Mouse (Mus musculus) liver, adult 2 months (tissue): Measurements from ENCODE around the gene Palm. TPM values are rescaled to one million over a fixed set of nuclear protein-coding genes. Genes with fewer than 3 reads are reported as not detected.

Source experiments
- DNase-seq: peaks from one replicate; pipeline ENCODE4 v3.0.0-alpha.2; 2011; ENCODE audit warnings: low read depth, low spot score; ENCODE audit errors: extremely low read depth
- H3K27ac ChIP-seq: fragments of 200-500 bp; replicated peaks from 2 replicates; pipeline ENCODE4 v1.5.1; 2012; ENCODE audit warnings: low read depth, mild to moderate bottlenecking, control low read depth, inconsistent platforms, low read length; ENCODE audit not compliant: insufficient read depth
- H3K27me3 ChIP-seq: fragments of 200-500 bp; 2 replicates; pipeline ENCODE4 v1.6.1; 2012; ENCODE audit warnings: mild to moderate bottlenecking, moderate library complexity, low read length, inconsistent platforms; ENCODE audit not compliant: control insufficient read depth, insufficient read depth
- H3K36me3 ChIP-seq: fragments of 200-500 bp; 2 replicates; pipeline ENCODE4 v1.6.1; 2012; ENCODE audit warnings: low read length, inconsistent platforms; ENCODE audit not compliant: control insufficient read depth, insufficient read depth
- H3K4me1 ChIP-seq: fragments of 200-500 bp; 2 replicates; pipeline ENCODE4 v1.6.1; 2011; ENCODE audit warnings: low read length; ENCODE audit not compliant: control insufficient read depth, insufficient read depth
- H3K4me3 ChIP-seq: fragments of 200-500 bp; 2 replicates; pipeline ENCODE4 v1.5.1; 2011; ENCODE audit warnings: low read depth, mild to moderate bottlenecking, control low read depth, low read length, moderate library complexity; ENCODE audit not compliant: insufficient read depth
- H3K79me2 ChIP-seq: fragments of 200-500 bp; 2 replicates; pipeline ENCODE4 v1.6.1; 2012; ENCODE audit warnings: inconsistent platforms, mild to moderate bottlenecking, low read length, moderate library complexity; ENCODE audit not compliant: control insufficient read depth, insufficient read depth
- H3K9ac ChIP-seq: fragments of 200-500 bp; 2 replicates; pipeline ENCODE4 v1.6.1; 2012; ENCODE audit warnings: low read depth, mild to moderate bottlenecking, control low read depth, inconsistent platforms, low read length
- CTCF ChIP-seq: fragments of 200-500 bp; IDR thresholded peaks from 2 replicates; pipeline ENCODE4 v1.5.1; 2011; ENCODE audit warnings: low read depth, low read length, control low read depth
- POLR2A ChIP-seq: fragments of 200-500 bp; IDR thresholded peaks from 2 replicates; pipeline ENCODE4 v1.6.1; 2011; ENCODE audit warnings: low read length, control low read depth; ENCODE audit not compliant: insufficient read depth; ENCODE audit errors: extremely low read depth
- WGBS: fragments of 180-500 bp; shearing (Covaris S2); methylation state at CpG from one replicate; pipeline ENCODE4 v1.1.7; 2018; 5-methylcytosine and 5-hydroxymethylcytosine counted together
- polyA plus RNA-seq: library from polyadenylated mRNA; depleted of rRNA; stranded (reverse); fragments of >200 nt; gene quantifications from 2 replicates; pipeline ENCODE4 v1.2.3, GENCODE M21; 2012
- total RNA-seq: library from RNA; depleted of rRNA; stranded (reverse); fragments of >200 nt; gene quantifications from 2 replicates; pipeline ENCODE4 v1.2.3, GENCODE M21; 2014

The Palm gene
- total and polyA plus RNA-seq, 2 experiments = 0.92 to 1.9 TPM

DNA sequence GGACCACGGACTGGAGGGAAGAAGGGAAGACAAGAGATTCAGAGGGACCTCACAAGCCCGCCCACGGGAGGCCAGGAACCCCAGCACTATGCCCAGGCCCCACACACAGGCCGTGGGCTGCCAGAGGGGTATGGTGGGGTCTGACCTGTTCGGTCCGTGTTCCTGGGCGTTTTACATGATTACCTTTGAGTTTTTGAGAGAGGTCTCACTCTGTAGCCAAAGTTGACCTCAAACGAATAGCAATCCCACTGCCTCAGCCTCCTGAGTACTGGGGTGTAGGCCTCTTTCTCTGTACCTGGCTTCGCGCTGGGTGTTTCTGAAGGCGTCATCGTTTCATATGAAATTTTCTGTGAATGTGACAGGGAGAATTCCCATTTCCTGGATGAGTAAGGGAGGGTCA lies 28.4 kb downstream of the Palm start:
- TF ChIP-seq POLR2A = no peak
- no peak overlapping the region for H3K9ac ChIP-seq
- no peak overlapping the region for H3K27ac ChIP-seq
- H3K4me3 ChIP-seq = no peak overlapping the region
- H3K79me2 ChIP-seq = no peaks in the 10 kb centered on the region
- 94% methylated on average over 12 of the region's 12 CpGs for WGBS
- 0 out of 2 replicates have a peak, but pooled peaks cover 2% of the 10 kb centered on the region for H3K4me1 ChIP-seq
- H3K27me3 ChIP-seq = no peaks in the 10 kb centered on the region
- no peak for DNase-seq
- no peaks in the 10 kb centered on the region for H3K36me3 ChIP-seq

DNA sequence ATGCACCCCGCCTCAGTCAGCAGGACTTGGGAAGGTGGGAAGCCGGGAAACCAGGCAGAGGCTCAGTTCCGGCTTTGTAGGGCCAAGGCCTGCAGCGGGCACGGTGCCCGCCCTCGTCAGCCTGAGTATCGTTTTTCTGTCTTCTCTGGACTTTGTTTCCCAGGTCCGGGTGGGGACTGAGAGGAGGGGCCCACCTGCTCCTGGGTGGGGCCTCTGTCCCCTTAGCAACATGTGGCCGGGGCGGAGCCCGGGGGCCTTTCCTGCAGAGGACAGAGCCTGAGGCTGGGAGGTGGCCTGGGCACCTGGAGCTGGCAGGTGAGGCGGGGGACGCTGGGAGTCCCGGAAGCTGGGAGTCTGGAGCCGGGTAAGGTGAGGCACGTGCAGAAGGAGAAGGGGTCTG lies 29.0 kb downstream of the Palm start:
- H3K27me3 ChIP-seq = no peaks in the 10 kb centered on the region
- H3K9ac ChIP-seq = no peak overlapping the region
- DNase-seq = no peak
- no peaks in the 10 kb centered on the region for H3K79me2 ChIP-seq
- no peaks in the 10 kb centered on the region for H3K36me3 ChIP-seq
- TF ChIP-seq CTCF = no peak
- TF ChIP-seq POLR2A = no peak
- no peak overlapping the region for H3K27ac ChIP-seq
- 43% methylated on average over 17 of the region's 17 CpGs for WGBS
- H3K4me1 ChIP-seq = 0 out of 2 replicates have a peak, but pooled peaks cover 2% of the 10 kb centered on the region
- H3K4me3 ChIP-seq = no peak overlapping the region

DNA sequence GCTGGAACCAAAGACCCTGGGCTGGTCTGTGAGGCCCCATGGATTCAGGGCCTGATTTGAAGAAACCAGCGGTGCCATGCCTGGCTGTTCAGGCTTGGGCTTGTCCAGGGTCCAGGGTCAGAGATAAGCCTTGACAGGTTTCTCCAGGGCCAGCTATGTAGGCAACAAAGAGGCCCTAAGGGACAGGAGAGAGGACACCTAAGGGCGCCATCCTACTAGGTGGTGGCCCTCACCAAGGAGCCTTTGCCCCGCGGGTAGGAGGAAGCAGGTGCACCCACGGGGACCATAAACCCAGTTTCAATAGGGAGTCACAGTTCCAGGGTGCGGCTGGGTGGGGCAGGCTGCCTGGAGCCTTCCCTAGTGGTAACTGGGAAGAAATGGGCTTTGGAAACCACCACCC lies 29.6 kb downstream of the Palm start:
- no peak overlapping the region for H3K27ac ChIP-seq

DNA sequence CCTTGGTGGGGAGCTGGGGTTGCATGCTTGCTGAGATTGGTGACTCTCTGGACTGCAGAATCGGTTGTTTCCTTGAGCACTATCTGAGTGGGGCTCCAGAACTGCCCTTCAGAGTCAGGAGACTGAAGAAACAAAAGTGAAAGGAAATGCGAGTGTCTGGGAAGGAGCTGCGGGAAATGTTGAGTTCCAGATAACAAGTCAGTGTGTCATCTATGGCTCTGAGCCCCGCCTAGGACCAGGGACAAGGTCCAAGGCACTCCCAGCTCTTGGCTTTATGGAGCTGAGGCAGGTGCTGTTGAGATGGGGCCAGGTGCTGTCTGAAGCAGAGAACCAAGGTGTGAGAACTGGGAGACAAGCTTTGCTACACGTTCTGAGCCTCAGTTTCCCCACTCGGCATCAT lies 31.0 kb downstream of the Palm start:
- peak overlapping the region; percentile 38 for H3K27ac ChIP-seq
- 61% methylated on average over 6 of the region's 6 CpGs for WGBS

More for the DNA sequence above, 29.6 kb downstream of the Palm start:
- TF ChIP-seq CTCF (no peak), POLR2A (no peak)
- H3K79me2 ChIP-seq = no peaks in the 10 kb centered on the region
- no peaks in the 10 kb centered on the region for H3K36me3 ChIP-seq
- DNase-seq = no peak
- no peak overlapping the region for H3K4me3 ChIP-seq
- WGBS = 77% methylated on average over 6 of the region's 6 CpGs
- H3K27me3 ChIP-seq = no peaks in the 10 kb centered on the region
- H3K4me1 ChIP-seq = 0 out of 2 replicates have a peak, but pooled peaks cover 2% of the 10 kb centered on the region
- H3K9ac ChIP-seq = no peak overlapping the region

DNA sequence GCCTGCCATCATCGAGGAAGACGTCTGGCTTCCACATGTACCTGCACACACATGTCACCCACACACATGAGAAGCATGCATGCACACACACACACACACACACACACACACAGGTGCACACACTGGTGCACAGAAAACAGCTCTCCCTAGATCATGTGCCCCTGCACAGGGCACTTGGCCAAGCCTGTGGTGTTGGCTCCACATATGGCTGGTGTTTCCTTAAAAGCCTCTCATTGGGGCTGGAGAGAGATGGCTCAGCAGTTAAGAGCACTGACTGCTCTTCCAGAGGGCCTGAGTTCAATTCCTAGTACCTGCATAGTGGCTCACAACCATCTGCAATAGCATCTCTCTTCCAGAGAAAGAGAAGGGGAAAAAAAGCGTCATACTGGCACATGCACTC lies 38.2 kb downstream of the Palm start:
- no peak overlapping the region for H3K4me3 ChIP-seq
- no peak for DNase-seq
- H3K79me2 ChIP-seq = no peaks in the 10 kb centered on the region
- H3K27me3 ChIP-seq = no peaks in the 10 kb centered on the region
- H3K27ac ChIP-seq = no peak overlapping the region
- no peaks in the 10 kb centered on the region for H3K36me3 ChIP-seq
- TF ChIP-seq POLR2A = no peak
- TF ChIP-seq CTCF = no peak
- WGBS = 89% methylated on average over 3 of the region's 3 CpGs
- no peak overlapping the region for H3K9ac ChIP-seq
- H3K4me1 ChIP-seq = no peaks in the 10 kb centered on the region

More for the DNA sequence above, 31.0 kb downstream of the Palm start:
- Histone ChIP-seq H3K4me3 (no peak overlapping the region), H3K36me3 (no peaks in the 10 kb centered on the region), H3K9ac (no peak overlapping the region), H3K4me1 (0 out of 2 replicates have a peak, but pooled peaks cover 2% of the 10 kb centered on the region), H3K79me2 (no peaks in the 10 kb centered on the region), H3K27me3 (no peaks in the 10 kb centered on the region)
- no peak for DNase-seq
- TF ChIP-seq POLR2A (no peak), CTCF (no peak)

DNA sequence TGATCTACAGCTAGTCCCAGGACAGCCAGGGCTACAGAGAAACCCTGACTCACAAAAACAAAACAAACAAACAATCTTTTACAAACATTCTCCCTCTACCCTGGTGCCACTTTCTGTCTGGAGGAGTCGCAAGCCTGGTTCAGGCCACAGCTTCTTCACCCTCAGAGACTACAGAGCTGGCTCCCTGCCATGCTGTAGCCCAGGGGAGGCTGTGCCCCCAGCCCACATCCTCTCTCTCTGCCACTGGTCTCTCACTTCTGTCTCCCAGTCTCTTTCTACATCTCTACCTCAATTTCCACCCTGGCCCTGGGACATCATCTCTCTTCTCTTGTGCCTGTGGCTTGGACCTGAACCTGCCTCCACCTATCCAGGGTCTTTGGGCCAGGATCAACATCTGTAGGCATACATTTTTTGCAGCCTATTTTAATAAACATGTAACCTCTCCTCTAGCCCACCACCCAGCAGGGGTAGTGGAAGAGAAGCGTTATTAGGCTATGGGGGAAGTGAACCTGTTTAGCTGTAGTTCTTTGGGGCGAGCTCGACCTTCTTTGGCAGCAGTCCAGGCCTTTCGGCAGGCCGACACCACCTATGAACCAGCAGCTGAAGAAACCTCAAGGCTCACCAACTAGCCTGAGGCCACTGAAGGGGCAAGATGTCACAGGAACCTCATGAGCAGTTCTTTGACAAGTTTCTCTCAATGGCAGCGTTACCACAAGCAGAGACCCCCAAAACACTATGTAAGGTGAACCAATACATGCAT lies 38.8 kb downstream of the Palm start:
- Histone ChIP-seq H3K4me1 (no peaks in the 10 kb centered on the region), H3K9ac (no peak overlapping the region), H3K27ac (no peak overlapping the region), H3K79me2 (no peaks in the 10 kb centered on the region), H3K36me3 (no peaks in the 10 kb centered on the region), H3K4me3 (no peak overlapping the region), H3K27me3 (no peaks in the 10 kb centered on the region)
- 66% methylated on average over 7 of the region's 7 CpGs for WGBS
- DNase-seq = no peak
- TF ChIP-seq CTCF (no peak), POLR2A (no peak)
